Mouse (Mus musculus): ENCODE results near the gene Ascl3. TPM values are rescaled to one million over a fixed set of nuclear protein-coding genes. Genes with fewer than 3 reads are reported as not detected.
A peak's percentile ranks its signal among the peaks of the same experiment; 100 is the strongest.

Ascl3 gene
- polyA plus RNA-seq, 1 experiment from 2014 or later = not detected

GRCm38 (mm10) chr7:109723114-109723513, 8.4 kb downstream of the Ascl3 start:
- Histone ChIP-seq H3K4me1 (ENCODE audit: control insufficient read depth, insufficient read depth, low read length) (no peaks in the 10 kb centered on the region), H3K4me3 (replicated peaks; ENCODE audit: low read depth, low read length) (no peak overlapping the region), H3K27ac (replicated peaks; ENCODE audit: low read depth, low read length) (no peak overlapping the region), H3K27me3 (ENCODE audit: control insufficient read depth, insufficient read depth, low read length) (no peaks in the 10 kb centered on the region), H3K9me3 (ENCODE audit: control insufficient read depth, low read length) (no peaks in the 10 kb centered on the region), H3K36me3 (ENCODE audit: control insufficient read depth, insufficient read depth, low read length) (no peaks in the 10 kb centered on the region), H3K9ac (replicated peaks; ENCODE audit: low read length) (no peak overlapping the region), H3K4me2 (ENCODE audit: low read length) (no peak overlapping the region)
- no peak for ATAC-seq (ENCODE audit: low FRiP score, low TSS enrichment)
- WGBS = 96% methylated on average over 8 of the region's 8 CpGs
- DNase-seq = no peak

GRCm38 (mm10) chr7:109722618-109723017, 8.9 kb downstream of the Ascl3 start:
- WGBS = 97% methylated on average over 2 of the region's 2 CpGs
- ATAC-seq (ENCODE audit: low FRiP score, low TSS enrichment) (no peak), DNase-seq (no peak)
- Histone ChIP-seq H3K36me3 (ENCODE audit: control insufficient read depth, insufficient read depth, low read length) (no peaks in the 10 kb centered on the region), H3K4me2 (ENCODE audit: low read length) (no peak overlapping the region), H3K9me3 (ENCODE audit: control insufficient read depth, low read length) (no peaks in the 10 kb centered on the region), H3K4me1 (ENCODE audit: control insufficient read depth, insufficient read depth, low read length) (no peaks in the 10 kb centered on the region), H3K27me3 (ENCODE audit: control insufficient read depth, insufficient read depth, low read length) (no peaks in the 10 kb centered on the region), H3K27ac (replicated peaks; ENCODE audit: low read depth, low read length) (no peak overlapping the region), H3K4me3 (replicated peaks; ENCODE audit: low read depth, low read length) (no peak overlapping the region), H3K9ac (replicated peaks; ENCODE audit: low read length) (no peak overlapping the region)

- H3K4me1 ChIP-seq (ENCODE audit: control insufficient read depth, insufficient read depth, low read length) = no peaks in the 10 kb centered on the region
- DNase-seq = peak; percentile 72
- ATAC-seq (ENCODE audit: low FRiP score, low TSS enrichment) = no peak
- no peak overlapping the region for H3K4me2 ChIP-seq (ENCODE audit: low read length)
- no peaks in the 10 kb centered on the region for H3K9me3 ChIP-seq (ENCODE audit: control insufficient read depth, low read length)
- no peak overlapping the region for H3K27ac ChIP-seq (replicated peaks; ENCODE audit: low read depth, low read length)
- H3K4me3 ChIP-seq (replicated peaks; ENCODE audit: low read depth, low read length) = no peak overlapping the region
- 63% methylated on average over 9 of the region's 9 CpGs for WGBS
- no peak overlapping the region for H3K9ac ChIP-seq (replicated peaks; ENCODE audit: low read length)
- no peaks in the 10 kb centered on the region for H3K27me3 ChIP-seq (ENCODE audit: control insufficient read depth, insufficient read depth, low read length)
- no peaks in the 10 kb centered on the region for H3K36me3 ChIP-seq (ENCODE audit: control insufficient read depth, insufficient read depth, low read length)
Observed at GRCm38 (mm10) chr7:109719286-109719685, 12.2 kb downstream of the Ascl3 start.

- H3K9ac ChIP-seq (replicated peaks; ENCODE audit: low read length) = no peak overlapping the region
Observed at GRCm38 (mm10) chr7:109713434-109713982, 18.0 kb downstream of the Ascl3 start.

GRCm38 (mm10) chr7:109712198-109712597, 19.3 kb downstream of the Ascl3 start:
- WGBS = 93% methylated on average over 7 of the region's 7 CpGs
- no peak for ATAC-seq (ENCODE audit: low FRiP score, low TSS enrichment)

More at GRCm38 (mm10) chr7:109713434-109713982, 18.0 kb downstream of the Ascl3 start:
- no peak overlapping the region for H3K4me2 ChIP-seq (ENCODE audit: low read length)
- no peaks in the 10 kb centered on the region for H3K4me1 ChIP-seq (ENCODE audit: control insufficient read depth, insufficient read depth, low read length)
- H3K36me3 ChIP-seq (ENCODE audit: control insufficient read depth, insufficient read depth, low read length) = peaks cover 16% of the 10 kb centered on the region
- 81% methylated on average over 2 of the region's 2 CpGs for WGBS
- no peak overlapping the region for H3K4me3 ChIP-seq (replicated peaks; ENCODE audit: low read depth, low read length)
- H3K27me3 ChIP-seq (ENCODE audit: control insufficient read depth, insufficient read depth, low read length) = no peaks in the 10 kb centered on the region
- DNase-seq = no peak
- H3K9me3 ChIP-seq (ENCODE audit: control insufficient read depth, low read length) = no peaks in the 10 kb centered on the region
- H3K27ac ChIP-seq (replicated peaks; ENCODE audit: low read depth, low read length) = no peak overlapping the region
- ATAC-seq (ENCODE audit: low FRiP score, low TSS enrichment) = no peak

GRCm38 (mm10) chr7:109710069-109710468, 21.5 kb downstream of the Ascl3 start:
- H3K4me3 ChIP-seq (replicated peaks; ENCODE audit: low read depth, low read length) = no peak overlapping the region
- no peak overlapping the region for H3K27ac ChIP-seq (replicated peaks; ENCODE audit: low read depth, low read length)
- H3K9ac ChIP-seq (replicated peaks; ENCODE audit: low read length) = no peak overlapping the region
- DNase-seq = no peak
- WGBS = 91% methylated on average over 1 of the region's 1 CpGs
- H3K9me3 ChIP-seq (ENCODE audit: control insufficient read depth, low read length) = no peaks in the 10 kb centered on the region
- H3K27me3 ChIP-seq (ENCODE audit: control insufficient read depth, insufficient read depth, low read length) = no peaks in the 10 kb centered on the region
- no peak overlapping the region for H3K4me2 ChIP-seq (ENCODE audit: low read length)
- H3K36me3 ChIP-seq (ENCODE audit: control insufficient read depth, insufficient read depth, low read length) = peaks cover 18% of the 10 kb centered on the region
- ATAC-seq (ENCODE audit: low FRiP score, low TSS enrichment) = no peak
- H3K4me1 ChIP-seq (ENCODE audit: control insufficient read depth, insufficient read depth, low read length) = no peaks in the 10 kb centered on the region

More at GRCm38 (mm10) chr7:109712198-109712597, 19.3 kb downstream of the Ascl3 start:
- Histone ChIP-seq H3K9me3 (ENCODE audit: control insufficient read depth, low read length) (no peaks in the 10 kb centered on the region), H3K27ac (replicated peaks; ENCODE audit: low read depth, low read length) (no peak overlapping the region), H3K36me3 (ENCODE audit: control insufficient read depth, insufficient read depth, low read length) (peaks cover 18% of the 10 kb centered on the region), H3K4me1 (ENCODE audit: control insufficient read depth, insufficient read depth, low read length) (no peaks in the 10 kb centered on the region), H3K4me3 (replicated peaks; ENCODE audit: low read depth, low read length) (no peak overlapping the region), H3K4me2 (ENCODE audit: low read length) (no peak overlapping the region), H3K9ac (replicated peaks; ENCODE audit: low read length) (no peak overlapping the region), H3K27me3 (ENCODE audit: control insufficient read depth, insufficient read depth, low read length) (no peaks in the 10 kb centered on the region)
- no peak for DNase-seq

- Histone ChIP-seq H3K27ac (replicated peaks; ENCODE audit: low read depth, low read length) (no peak overlapping the region), H3K4me1 (ENCODE audit: control insufficient read depth, insufficient read depth, low read length) (no peaks in the 10 kb centered on the region), H3K9me3 (ENCODE audit: control insufficient read depth, low read length) (no peaks in the 10 kb centered on the region), H3K27me3 (ENCODE audit: control insufficient read depth, insufficient read depth, low read length) (no peaks in the 10 kb centered on the region), H3K4me2 (ENCODE audit: low read length) (no peak overlapping the region), H3K9ac (replicated peaks; ENCODE audit: low read length) (no peak overlapping the region), H3K36me3 (ENCODE audit: control insufficient read depth, insufficient read depth, low read length) (peaks cover 18% of the 10 kb centered on the region), H3K4me3 (replicated peaks; ENCODE audit: low read depth, low read length) (no peak overlapping the region)
- WGBS = 80% methylated on average over 3 of the region's 3 CpGs
- ATAC-seq (ENCODE audit: low FRiP score, low TSS enrichment) (no peak), DNase-seq (no peak)
Observed at GRCm38 (mm10) chr7:109708961-109709382, 22.6 kb downstream of the Ascl3 start.

- Histone ChIP-seq H3K27me3 (ENCODE audit: control insufficient read depth, insufficient read depth, low read length) (no peaks in the 10 kb centered on the region), H3K4me2 (ENCODE audit: low read length) (no peak overlapping the region), H3K4me1 (ENCODE audit: control insufficient read depth, insufficient read depth, low read length) (no peaks in the 10 kb centered on the region), H3K9ac (replicated peaks; ENCODE audit: low read length) (no peak overlapping the region), H3K4me3 (replicated peaks; ENCODE audit: low read depth, low read length) (no peak overlapping the region), H3K9me3 (ENCODE audit: control insufficient read depth, low read length) (no peaks in the 10 kb centered on the region), H3K36me3 (ENCODE audit: control insufficient read depth, insufficient read depth, low read length) (peaks cover 11% of the 10 kb centered on the region), H3K27ac (replicated peaks; ENCODE audit: low read depth, low read length) (no peak overlapping the region)
- ATAC-seq (ENCODE audit: low FRiP score, low TSS enrichment) (no peak), DNase-seq (peak; percentile 84)
- WGBS = 60% methylated on average over 4 of the region's 4 CpGs
Observed at GRCm38 (mm10) chr7:109707023-109707785, 24.3 kb downstream of the Ascl3 start.

- Histone ChIP-seq H3K9ac (replicated peaks; ENCODE audit: low read length) (no peak overlapping the region), H3K4me2 (ENCODE audit: low read length) (peak overlapping the region; percentile 72), H3K9me3 (ENCODE audit: control insufficient read depth, low read length) (no peaks in the 10 kb centered on the region), H3K27me3 (ENCODE audit: control insufficient read depth, insufficient read depth, low read length) (no peaks in the 10 kb centered on the region), H3K4me3 (replicated peaks; ENCODE audit: low read depth, low read length) (peak overlapping the region; percentile 63), H3K4me1 (ENCODE audit: control insufficient read depth, insufficient read depth, low read length) (no peaks in the 10 kb centered on the region), H3K27ac (replicated peaks; ENCODE audit: low read depth, low read length) (no peak overlapping the region; the same call in 1 of the 2 replicates), H3K36me3 (ENCODE audit: control insufficient read depth, insufficient read depth, low read length) (0 out of 2 replicates have a peak, but pooled peaks cover 2% of the 10 kb centered on the region)
- DNase-seq (no peak), ATAC-seq (ENCODE audit: low FRiP score, low TSS enrichment) (no peak)
- 77% methylated on average over 3 of the region's 3 CpGs for WGBS
Observed at GRCm38 (mm10) chr7:109704461-109704860, 27.1 kb downstream of the Ascl3 start.

Measured in midbrain, embryonic 14.5 days (tissue).